Mouse (Mus musculus) intestine, embryonic 15.5 days (tissue): ENCODE results near the gene Rbm45. TPM values are rescaled to one million over a fixed set of nuclear protein-coding genes. Genes with fewer than 3 reads are reported as not detected.

Experiments
- ATAC-seq: fragments of 200-750 bp; cut with Nextera tagmentation; 2 replicates; pipeline ENCODE4 v1.8.0; 2017; ENCODE audit warnings: moderate TSS enrichment, moderate library complexity
- H3K27ac ChIP-seq: fragments of 300-500 bp; sonication (generic); 2 replicates; pipeline ENCODE4 v1.5.1; 2015; ENCODE audit warnings: mild to moderate bottlenecking, inconsistent platforms
- H3K27me3 ChIP-seq: fragments of 300-500 bp; sonication (generic); replicated peaks from 2 replicates; pipeline ENCODE4 v1.6.1; 2015; ENCODE audit warnings: inconsistent platforms
- H3K36me3 ChIP-seq: fragments of 300-500 bp; sonication (generic); 2 replicates; pipeline ENCODE4 v1.6.1; 2015; ENCODE audit warnings: inconsistent platforms
- H3K4me1 ChIP-seq: fragments of 300-500 bp; sonication (generic); replicated peaks from 2 replicates; pipeline ENCODE4 v1.6.1; 2015; ENCODE audit warnings: inconsistent platforms
- H3K4me2 ChIP-seq: fragments of 300-500 bp; sonication (generic); replicated peaks from 2 replicates; pipeline ENCODE4 v1.6.1; 2015; ENCODE audit warnings: mild to moderate bottlenecking, inconsistent platforms
- H3K4me3 ChIP-seq: fragments of 300-500 bp; sonication (generic); replicated peaks from 2 replicates; pipeline ENCODE4 v1.5.1; 2015; ENCODE audit warnings: inconsistent platforms
- H3K9ac ChIP-seq: fragments of 300-500 bp; sonication (generic); 2 replicates; pipeline ENCODE4 v1.6.1; 2015; ENCODE audit warnings: inconsistent platforms
- H3K9me3 ChIP-seq: fragments of 300-500 bp; sonication (generic); 2 replicates; pipeline ENCODE4 v1.6.1; 2016; ENCODE audit warnings: inconsistent platforms
- WGBS: fragments of 180-500 bp; shearing (Covaris S2); methylation state at CpG from one replicate; pipeline ENCODE4 v1.1.7; 2015; 5-methylcytosine and 5-hydroxymethylcytosine counted together
- polyA plus RNA-seq: library from polyadenylated mRNA; unstranded; fragments of >200 nt; fragmentation: Nextera tagmentation; extraction: Ambion mirVana; gene quantifications from 2 replicates; pipeline ENCODE4 v1.2.1, GENCODE M21; 2015

Rbm45 gene
- polyA plus RNA-seq, 1 experiment from 2014 or later = 18.8 TPM

DNA sequence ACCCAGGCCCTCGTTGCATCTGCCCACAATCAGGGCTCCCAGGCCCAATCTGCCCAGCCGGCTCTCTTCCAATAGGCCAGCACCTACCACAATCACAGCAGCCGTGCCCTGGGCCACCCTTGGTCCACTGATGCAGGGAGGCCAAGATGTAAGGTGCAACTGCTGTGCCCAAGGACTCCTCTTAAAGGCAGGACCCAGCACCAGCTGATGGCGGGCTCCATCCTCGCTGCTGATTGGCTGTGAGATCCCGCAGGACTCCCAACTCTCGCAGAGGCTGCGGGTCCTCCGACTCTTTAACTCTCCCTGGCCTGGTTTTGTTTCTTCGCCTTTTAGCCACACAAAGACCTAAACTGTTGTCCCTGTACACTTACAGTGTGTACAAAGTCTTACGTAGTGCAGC lies 9.6 kb upstream of the Rbm45 start, which contains the start of gene Cyct:
Gene Cyct, minus strand, starts transcription at position 225 of the 400 bp plus-strand sequence.
- 86% methylated on average over 11 of the region's 11 CpGs for WGBS

DNA sequence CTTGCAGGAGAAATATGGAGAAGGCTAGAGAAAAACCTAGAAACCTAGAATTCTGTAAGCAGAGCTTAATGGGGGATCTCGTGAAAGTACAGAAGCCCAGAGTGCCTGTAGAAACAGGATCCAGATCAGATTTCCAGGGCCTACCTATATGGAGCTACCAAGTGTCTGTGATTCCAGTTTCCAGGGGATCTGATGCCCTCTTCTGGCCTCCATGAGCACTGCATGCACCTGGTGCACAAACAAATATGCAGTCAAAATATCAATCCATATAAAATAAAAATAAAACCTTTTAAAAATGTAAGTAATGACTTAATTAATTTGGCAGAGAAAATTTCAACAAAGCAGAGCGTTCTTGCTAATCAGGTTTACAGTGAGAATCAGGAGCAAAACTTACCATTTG lies 7.7 kb upstream of the Rbm45 start:
- H3K4me2 ChIP-seq = no peak overlapping the region
- H3K36me3 ChIP-seq = no peaks in the 10 kb centered on the region
- H3K4me3 ChIP-seq = no peak overlapping the region
- ATAC-seq = no peak
- no peaks in the 10 kb centered on the region for H3K4me1 ChIP-seq
- no peak overlapping the region for H3K27ac ChIP-seq
- H3K9me3 ChIP-seq = no peaks in the 10 kb centered on the region
- H3K27me3 ChIP-seq = no peaks in the 10 kb centered on the region
- no peak overlapping the region for H3K9ac ChIP-seq
- 52% methylated on average over 2 of the region's 2 CpGs for WGBS

More for the DNA sequence above, 9.6 kb upstream of the Rbm45 start, which contains the start of gene Cyct:
- Histone ChIP-seq H3K27me3 (no peaks in the 10 kb centered on the region), H3K4me3 (no peak within 1 kb of the TSS), H3K4me1 (no peaks in the 10 kb centered on the region), H3K9ac (no peak within 1 kb of the TSS), H3K9me3 (no peaks in the 10 kb centered on the region), H3K27ac (no peak within 1 kb of the TSS), H3K4me2 (no peak within 1 kb of the TSS), H3K36me3 (no peaks in the 10 kb centered on the region)
- ATAC-seq = no peak

DNA sequence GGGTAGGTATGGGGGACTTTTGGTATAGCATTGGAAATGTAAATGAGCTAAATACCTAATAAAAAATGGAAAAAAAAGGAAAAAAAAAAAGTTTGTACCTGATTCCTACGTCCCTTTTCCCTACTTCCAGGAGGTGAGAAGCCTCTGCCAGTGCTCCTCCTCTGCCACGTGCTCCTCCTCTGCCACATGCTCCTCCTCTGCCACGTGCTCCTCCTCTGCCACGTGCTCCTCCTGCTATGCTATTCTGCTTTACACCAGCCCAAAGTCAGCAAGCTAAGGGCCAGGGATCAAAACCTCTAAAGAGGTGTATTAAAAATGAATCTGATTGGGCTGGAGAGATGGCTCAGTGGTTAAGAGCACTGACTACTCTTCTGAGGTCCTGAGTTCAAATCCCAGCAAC lies 4.0 kb upstream of the Rbm45 start:
- no peak for ATAC-seq
- Histone ChIP-seq H3K4me1 (peaks cover under 1% of the 10 kb centered on the region; the same call in 1 of the 2 replicates), H3K27me3 (no peaks in the 10 kb centered on the region), H3K4me3 (no peak overlapping the region), H3K9me3 (no peaks in the 10 kb centered on the region), H3K9ac (no peak overlapping the region), H3K27ac (no peak overlapping the region), H3K4me2 (no peak overlapping the region), H3K36me3 (no peaks in the 10 kb centered on the region)
- WGBS = 75% methylated on average over 4 of the region's 4 CpGs

DNA sequence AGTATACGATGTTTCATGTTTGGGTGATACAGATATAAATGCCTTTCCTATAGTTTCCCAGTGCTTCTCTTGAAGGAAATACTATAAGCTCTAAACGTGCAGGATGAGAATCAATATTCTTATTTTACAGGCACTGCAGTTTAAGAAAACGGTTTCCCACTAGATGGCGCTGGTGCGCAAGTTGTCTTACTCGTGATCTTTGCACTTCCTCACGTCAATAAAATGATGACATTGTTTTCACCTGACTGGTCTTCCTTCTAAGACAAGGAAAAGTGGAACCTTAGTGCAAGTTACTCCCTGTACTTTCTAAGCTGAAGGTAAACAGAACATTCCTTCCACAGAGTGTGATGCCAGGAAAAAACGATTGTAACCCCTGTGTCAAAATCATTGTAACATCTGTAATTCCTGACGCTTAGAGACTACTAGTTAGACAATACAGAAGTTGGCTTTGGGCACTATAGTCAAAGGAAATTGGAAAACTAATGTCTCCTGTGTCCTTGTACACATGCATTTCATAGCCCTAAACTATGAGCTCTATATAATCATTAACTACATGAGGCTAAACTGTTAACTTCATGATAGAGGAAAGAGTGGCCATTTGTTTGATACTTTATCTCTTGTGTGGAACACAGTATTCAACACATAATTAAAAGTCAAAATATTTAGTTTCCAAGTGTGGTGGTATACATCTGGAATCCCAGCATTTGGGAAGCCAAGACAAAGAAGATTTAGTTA lies 2.4 kb upstream of the Rbm45 start:
- Histone ChIP-seq H3K4me1 (peaks cover 4% of the 10 kb centered on the region; the same call in 1 of the 2 replicates), H3K4me3 (no peak overlapping the region), H3K4me2 (no peak overlapping the region), H3K9me3 (no peaks in the 10 kb centered on the region), H3K27me3 (no peaks in the 10 kb centered on the region), H3K27ac (no peak overlapping the region), H3K9ac (no peak overlapping the region), H3K36me3 (no peaks in the 10 kb centered on the region)
- ATAC-seq = peak; percentile 70
- 13% methylated on average over 9 of the region's 9 CpGs for WGBS

DNA sequence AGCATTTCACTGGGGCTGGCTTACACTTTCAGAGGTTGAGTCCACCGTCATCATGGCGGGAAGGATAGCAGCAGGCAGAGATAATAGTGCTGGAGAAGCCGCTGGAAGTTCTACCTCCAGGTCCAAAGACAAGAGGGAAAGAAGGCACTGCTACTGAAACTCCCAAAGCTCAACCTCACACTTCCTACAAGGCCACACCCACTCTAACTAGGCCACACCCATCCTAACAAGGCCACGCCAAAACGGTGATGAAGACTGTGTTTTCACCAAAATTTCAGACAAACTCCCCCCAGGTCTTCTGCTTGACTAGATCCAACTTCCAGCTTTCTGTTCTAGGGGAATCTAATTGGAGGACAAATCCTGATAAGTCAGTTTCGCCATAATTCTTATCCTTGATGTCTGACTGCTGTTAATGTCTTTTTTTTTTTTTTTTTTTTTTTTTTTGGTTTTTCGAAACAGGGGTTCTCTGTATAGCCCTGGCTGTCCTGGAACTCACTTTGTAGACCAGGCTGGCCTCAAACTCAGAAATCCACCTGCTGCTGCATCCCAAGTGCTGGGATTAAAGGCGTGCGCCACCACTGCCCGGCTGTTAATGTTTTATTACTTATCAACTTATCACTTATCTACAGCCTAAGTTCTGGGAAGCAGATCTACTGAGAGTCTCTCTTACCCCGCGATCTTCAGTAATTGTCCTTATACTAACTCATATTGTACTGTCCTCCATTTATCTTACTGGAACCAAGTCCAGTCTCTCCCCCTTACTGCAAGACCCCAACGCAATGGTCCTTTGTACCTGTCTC lies 723 bp upstream of the Rbm45 start:
- Histone ChIP-seq H3K4me1 (peaks cover 4% of the 10 kb centered on the region; the same call in 1 of the 2 replicates), H3K27me3 (no peaks in the 10 kb centered on the region), H3K4me3 (no peak overlapping the region), H3K4me2 (no peak overlapping the region), H3K9me3 (no peaks in the 10 kb centered on the region), H3K27ac (no peak overlapping the region), H3K36me3 (0 out of 2 replicates have a peak, but pooled peaks cover 3% of the 10 kb centered on the region), H3K9ac (no peak overlapping the region)
- no peak; the same call in 1 of the 2 replicates for ATAC-seq
- 72% methylated on average over 13 of the region's 13 CpGs for WGBS

DNA sequence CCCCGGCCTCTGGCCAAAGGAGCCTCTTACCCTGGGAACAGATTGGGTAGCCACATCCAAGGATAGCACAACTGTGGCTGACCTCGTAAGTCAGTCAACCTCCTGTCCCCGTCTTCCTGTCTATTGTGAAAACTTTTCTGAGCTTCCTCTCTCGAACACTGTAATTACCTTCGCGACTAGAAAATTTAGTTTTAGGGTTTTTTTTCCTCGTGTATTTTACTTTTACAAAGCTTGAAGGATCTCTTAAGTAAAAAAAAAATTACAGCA lies 805 bp downstream of the Rbm45 start:
- Histone ChIP-seq H3K27ac (no peak overlapping the region), H3K4me1 (peaks cover 4% of the 10 kb centered on the region; the same call in 1 of the 2 replicates), H3K9ac (peak overlapping the region; percentile 83), H3K4me3 (peak overlapping the region; percentile 99), H3K36me3 (0 out of 2 replicates have a peak, but pooled peaks cover 3% of the 10 kb centered on the region), H3K4me2 (peak overlapping the region; percentile 95), H3K27me3 (no peaks in the 10 kb centered on the region), H3K9me3 (no peaks in the 10 kb centered on the region)
- WGBS = 4% methylated on average over 7 of the region's 7 CpGs
- no peak; the same call in 1 of the 2 replicates for ATAC-seq

DNA sequence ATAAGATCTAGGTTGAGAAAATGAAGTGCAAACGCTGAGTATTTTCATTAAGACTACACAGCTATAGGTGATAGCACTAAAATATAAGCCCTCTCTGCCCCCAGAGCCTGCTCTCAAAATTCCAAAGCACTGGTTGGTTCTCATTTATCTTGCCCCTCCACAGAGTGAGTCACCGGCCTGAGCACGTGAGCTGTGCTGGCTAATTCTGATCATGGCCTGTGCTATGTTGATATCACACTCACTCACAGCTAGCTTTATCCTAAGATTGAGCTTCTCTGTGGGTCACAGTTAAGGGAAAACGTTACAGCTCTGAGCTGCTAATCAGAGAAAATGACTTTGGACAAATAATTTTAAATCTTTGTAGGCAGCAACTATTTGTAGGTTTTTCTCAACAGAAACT lies 2.5 kb downstream of the Rbm45 start:
- ATAC-seq = no peak
- Histone ChIP-seq H3K9me3 (no peaks in the 10 kb centered on the region), H3K27me3 (no peaks in the 10 kb centered on the region), H3K4me1 (peaks cover 4% of the 10 kb centered on the region; the same call in 1 of the 2 replicates), H3K4me2 (no peak overlapping the region), H3K4me3 (no peak overlapping the region), H3K27ac (no peak overlapping the region), H3K36me3 (peaks cover 6% of the 10 kb centered on the region; the same call in 1 of the 2 replicates), H3K9ac (no peak overlapping the region)
- WGBS = 82% methylated on average over 4 of the region's 4 CpGs

DNA sequence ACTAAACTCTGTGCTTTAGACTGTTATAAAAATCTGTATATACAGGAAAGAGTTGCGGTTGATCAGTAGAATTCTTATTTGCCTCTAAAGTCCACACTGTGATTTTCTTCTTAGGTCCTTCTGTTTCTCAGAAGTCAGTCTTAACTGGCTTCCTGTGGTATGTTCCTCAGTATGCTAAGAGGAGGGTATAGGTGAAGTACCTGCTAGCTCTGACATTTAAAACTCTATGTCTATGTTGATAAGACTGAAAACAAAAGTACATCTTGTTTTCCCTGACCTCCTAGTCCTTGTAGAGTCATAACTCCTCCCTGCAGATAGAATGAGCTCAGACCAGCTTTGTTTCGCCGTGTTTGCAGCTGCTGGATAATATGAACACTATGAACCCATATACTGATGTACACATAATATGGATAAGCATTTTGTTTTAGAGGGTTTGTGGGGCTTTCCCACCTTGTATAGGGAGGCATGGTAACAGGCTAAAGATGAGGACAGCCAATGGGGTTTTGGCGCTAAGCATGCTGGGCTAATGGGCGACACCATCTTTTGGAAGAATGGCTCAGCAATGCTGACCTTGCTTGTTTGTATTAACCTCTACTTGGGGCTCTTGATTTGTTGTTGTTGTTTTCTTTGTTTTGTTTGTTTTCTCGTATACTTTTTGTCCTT lies 4.9 kb downstream of the Rbm45 start:
- no peak overlapping the region for H3K27ac ChIP-seq
- peaks cover 16% of the 10 kb centered on the region; the same call in 1 of the 2 replicates for H3K36me3 ChIP-seq
- peaks cover 4% of the 10 kb centered on the region; the same call in 1 of the 2 replicates for H3K4me1 ChIP-seq
- no peak for ATAC-seq
- H3K4me2 ChIP-seq = no peak overlapping the region
- H3K9me3 ChIP-seq = no peaks in the 10 kb centered on the region
- no peaks in the 10 kb centered on the region for H3K27me3 ChIP-seq
- H3K4me3 ChIP-seq = no peak overlapping the region
- no peak overlapping the region for H3K9ac ChIP-seq
- 92% methylated on average over 6 of the region's 6 CpGs for WGBS

DNA sequence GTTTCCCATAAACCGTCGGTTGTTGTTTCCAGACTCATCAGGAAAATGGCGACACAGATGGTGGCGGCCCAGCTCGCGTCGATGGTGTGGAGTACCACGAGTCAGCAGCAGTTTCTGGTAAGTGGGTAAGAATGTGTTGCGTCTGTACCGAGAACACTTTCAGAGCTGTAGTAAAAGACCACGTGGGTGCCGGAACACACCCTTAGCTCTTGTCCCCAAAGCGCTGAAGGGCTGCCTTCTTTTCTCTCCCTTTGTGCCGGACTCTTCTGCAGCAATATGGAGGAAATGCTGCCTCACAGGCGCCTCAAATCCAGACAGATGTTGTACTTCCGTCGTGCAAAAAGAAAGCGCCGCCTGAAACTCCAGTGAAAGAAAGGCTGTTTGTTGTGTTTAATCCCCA lies 8.9 kb downstream of the Rbm45 start:
- Histone ChIP-seq H3K4me2 (no peak overlapping the region), H3K4me1 (no peaks in the 10 kb centered on the region), H3K36me3 (peaks cover 20% of the 10 kb centered on the region), H3K4me3 (no peak overlapping the region), H3K27ac (no peak overlapping the region), H3K27me3 (no peaks in the 10 kb centered on the region), H3K9ac (no peak overlapping the region), H3K9me3 (no peaks in the 10 kb centered on the region)
- 95% methylated on average over 19 of the region's 19 CpGs for WGBS
- no peak for ATAC-seq

DNA sequence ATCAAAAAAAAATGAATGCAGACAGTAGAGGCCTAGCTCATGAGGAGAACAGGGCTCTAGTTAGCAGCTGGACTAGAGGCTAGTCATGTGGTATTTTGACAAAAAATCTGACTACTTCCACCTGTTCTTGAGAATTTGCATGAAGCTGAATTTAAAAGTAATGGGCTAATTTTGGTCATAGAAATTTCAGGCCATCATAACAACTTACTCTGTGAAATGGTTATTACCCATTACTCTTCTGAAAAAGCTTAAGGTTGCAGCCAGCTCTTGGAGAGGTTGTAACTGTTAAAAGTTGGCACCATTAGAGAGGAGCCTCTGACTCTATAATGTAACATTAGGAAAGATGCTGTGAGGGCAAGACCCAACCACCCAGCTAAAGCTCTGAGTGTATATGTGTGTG lies 16.7 kb downstream of the Rbm45 start:
- H3K4me2 ChIP-seq = no peak overlapping the region
- no peak overlapping the region for H3K9ac ChIP-seq
- H3K27me3 ChIP-seq = no peaks in the 10 kb centered on the region
- no peak overlapping the region for H3K27ac ChIP-seq
- no peaks in the 10 kb centered on the region for H3K9me3 ChIP-seq
- H3K36me3 ChIP-seq = 0 out of 2 replicates have a peak, but pooled peaks cover 3% of the 10 kb centered on the region
- no peaks in the 10 kb centered on the region for H3K4me1 ChIP-seq
- no peak overlapping the region for H3K4me3 ChIP-seq
- no peak for ATAC-seq

DNA sequence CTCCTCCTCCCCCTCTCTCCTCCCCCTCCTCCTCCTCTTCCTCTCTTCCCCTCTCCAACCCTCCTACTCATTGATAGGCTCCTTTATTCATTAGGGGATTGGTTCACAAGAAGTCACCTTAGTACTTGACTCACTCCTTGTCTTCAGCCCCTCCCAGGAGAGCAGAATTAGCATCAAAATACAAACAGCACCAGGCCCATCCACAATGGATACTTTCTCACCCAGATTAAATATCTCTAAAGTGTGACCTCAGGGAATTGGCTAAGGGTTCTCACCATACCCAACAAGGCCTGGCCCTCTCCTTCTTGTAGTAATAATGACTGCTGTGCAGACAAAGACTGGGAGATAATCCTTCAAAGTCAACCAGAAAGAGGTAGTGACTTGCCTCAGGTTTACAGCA lies 30.4 kb downstream of the Rbm45 start:
- Histone ChIP-seq H3K9ac (no peak overlapping the region), H3K36me3 (no peaks in the 10 kb centered on the region)
- no peak for ATAC-seq

DNA sequence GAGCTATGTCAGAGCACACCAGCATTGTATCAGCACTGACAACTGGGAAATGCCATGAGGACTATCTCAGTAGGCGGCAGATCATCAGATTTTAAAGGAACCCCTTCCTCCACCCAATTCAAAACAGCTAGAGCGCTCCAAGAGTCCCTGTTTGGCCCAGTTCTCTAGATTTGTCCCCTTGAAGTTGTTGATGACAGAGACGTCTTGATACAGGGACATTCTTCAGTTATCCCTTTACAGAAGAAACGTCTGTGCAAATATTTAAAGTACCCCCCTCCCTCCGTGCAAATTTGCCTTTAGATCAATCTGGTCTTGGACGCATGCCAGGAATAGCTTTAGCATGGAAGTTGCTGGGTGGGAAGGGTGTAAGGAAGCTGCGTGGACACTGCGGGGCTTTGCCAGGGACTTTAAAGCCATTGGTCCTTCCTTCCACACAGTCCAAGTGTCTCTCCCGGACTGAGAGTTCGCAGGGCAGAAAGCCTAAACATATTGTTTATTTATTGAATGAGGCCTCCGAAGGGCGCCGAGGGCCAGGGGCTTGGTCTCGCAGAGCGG lies 35.9 kb downstream of the Rbm45 start:
- Histone ChIP-seq H3K36me3 (no peaks in the 10 kb centered on the region), H3K9me3 (no peaks in the 10 kb centered on the region), H3K4me2 (peak overlapping the region; percentile 80), H3K4me1 (no peaks in the 10 kb centered on the region), H3K27me3 (no peaks in the 10 kb centered on the region), H3K9ac (peak overlapping the region; percentile 72), H3K27ac (peak overlapping the region; percentile 79), H3K4me3 (peak overlapping the region; percentile 95)
- ATAC-seq = peak; percentile 25
- WGBS = under 1% methylated on average over 15 of the region's 15 CpGs

More for the DNA sequence above, 30.4 kb downstream of the Rbm45 start:
- no peaks in the 10 kb centered on the region for H3K27me3 ChIP-seq
- no peak overlapping the region for H3K4me2 ChIP-seq
- H3K4me1 ChIP-seq = no peaks in the 10 kb centered on the region
- H3K9me3 ChIP-seq = no peaks in the 10 kb centered on the region
- H3K4me3 ChIP-seq = no peak overlapping the region
- no peak overlapping the region for H3K27ac ChIP-seq
